Mouse (Mus musculus) limb, embryonic 12.5 days (tissue): Measurements from ENCODE around the gene Knstrn. TPM values are rescaled to one million over a fixed set of nuclear protein-coding genes. Genes with fewer than 3 reads are reported as not detected.
A peak's percentile ranks its signal among the peaks of the same experiment; 100 is the strongest.

Experiments used
- ATAC-seq: fragments of 200-750 bp; cut with Nextera tagmentation; 2 replicates; pipeline ENCODE4 v1.8.0; 2017; ENCODE audit warnings: low read depth, moderate TSS enrichment; ENCODE audit not compliant: insufficient number of reproducible peaks, insufficient read depth, low FRiP score, low TSS enrichment
- H3K27ac ChIP-seq: fragments of 300-500 bp; sonication (generic); 2 replicates; pipeline ENCODE4 v1.5.1; 2016; ENCODE audit warnings: mild to moderate bottlenecking, moderate library complexity
- H3K27me3 ChIP-seq: fragments of 300-500 bp; sonication (generic); 2 replicates; pipeline ENCODE4 v1.6.1; 2016; ENCODE audit warnings: mild to moderate bottlenecking, moderate library complexity
- H3K36me3 ChIP-seq: fragments of 300-500 bp; sonication (generic); 2 replicates; pipeline ENCODE4 v1.6.1; 2016; ENCODE audit warnings: mild to moderate bottlenecking, moderate library complexity
- H3K4me1 ChIP-seq: fragments of 300-500 bp; sonication (generic); replicated peaks from 2 replicates; pipeline ENCODE4 v1.6.1; 2016
- H3K4me2 ChIP-seq: fragments of 300-500 bp; sonication (generic); 2 replicates; pipeline ENCODE4 v1.6.1; 2016; ENCODE audit warnings: mild to moderate bottlenecking, moderate library complexity
- H3K4me3 ChIP-seq: fragments of 300-500 bp; sonication (generic); replicated peaks from 2 replicates; pipeline ENCODE4 v1.5.1; 2016; ENCODE audit warnings: mild to moderate bottlenecking
- H3K9ac ChIP-seq: fragments of 300-500 bp; sonication (generic); replicated peaks from 2 replicates; pipeline ENCODE4 v1.6.1; 2016; ENCODE audit warnings: mild to moderate bottlenecking, moderate library complexity
- H3K9me3 ChIP-seq: fragments of 300-500 bp; sonication (generic); 2 replicates; pipeline ENCODE4 v1.6.1; 2016; ENCODE audit warnings: mild to moderate bottlenecking, moderate library complexity
- WGBS: fragments of 180-500 bp; shearing (Covaris S2); methylation state at CpG from one replicate; pipeline ENCODE4 v1.1.7; 2016; 5-methylcytosine and 5-hydroxymethylcytosine counted together
- polyA plus RNA-seq: library from polyadenylated mRNA; unstranded; fragments of >200 nt; fragmentation: Nextera tagmentation; extraction: Ambion mirVana; gene quantifications from 2 replicates; pipeline ENCODE4 v1.2.1, GENCODE M21; 2016

Gene Knstrn
- polyA plus RNA-seq, 1 experiment from 2014 or later: 150 TPM

GRCm38 (mm10) chr2:118779065-118779464 is 34.7 kb upstream of the Knstrn start:
- Histone ChIP-seq H3K4me1 (peaks cover 9% of the 10 kb centered on the region; the same call in 1 of the 2 replicates), H3K4me2 (peak overlapping the region; percentile 57), H3K9ac (no peak overlapping the region), H3K4me3 (peak overlapping the region; percentile 33), H3K27me3 (peaks cover 22% of the 10 kb centered on the region), H3K9me3 (no peaks in the 10 kb centered on the region), H3K36me3 (no peaks in the 10 kb centered on the region), H3K27ac (no peak overlapping the region)
- 6% methylated on average over 10 of the region's 10 CpGs for WGBS
- no peak for ATAC-seq

GRCm38 (mm10) chr2:118779504-118780480 is 34.0 kb upstream of the Knstrn start, which contains the start of gene Disp2:
Gene Disp2 (plus strand): TSS chr2:118779719.
- peak within 1 kb of the TSS; percentile 57 for H3K4me2 ChIP-seq
- H3K27ac ChIP-seq: no peak within 1 kb of the TSS
- peak; percentile 78; the same call in 1 of the 2 replicates for ATAC-seq
- 14% methylated on average over 39 of the region's 39 CpGs for WGBS
- no peaks in the 10 kb centered on the region for H3K36me3 ChIP-seq
- peaks cover 22% of the 10 kb centered on the region for H3K27me3 ChIP-seq
- peak within 1 kb of the TSS; percentile 33 for H3K4me3 ChIP-seq
- H3K9me3 ChIP-seq: no peaks in the 10 kb centered on the region
- H3K9ac ChIP-seq: no peak within 1 kb of the TSS
- peaks cover 9% of the 10 kb centered on the region; the same call in 1 of the 2 replicates for H3K4me1 ChIP-seq

- Histone ChIP-seq H3K36me3 (no peaks in the 10 kb centered on the region), H3K4me1 (peaks cover 9% of the 10 kb centered on the region; the same call in 1 of the 2 replicates), H3K4me3 (no peak overlapping the region), H3K9me3 (no peaks in the 10 kb centered on the region), H3K9ac (no peak overlapping the region), H3K27me3 (peaks cover 25% of the 10 kb centered on the region), H3K27ac (no peak overlapping the region), H3K4me2 (no peak overlapping the region)
- 0 out of 2 replicates have a peak, but pooled peaks have one; percentile 8 for ATAC-seq
- WGBS: 36% methylated on average over 1 of the region's 1 CpGs
These were observed 32.7 kb upstream of the Knstrn start for GRCm38 (mm10) chr2:118781115-118781514.

- no peak overlapping the region for H3K4me3 ChIP-seq
- no peaks in the 10 kb centered on the region for H3K9me3 ChIP-seq
- H3K36me3 ChIP-seq: no peaks in the 10 kb centered on the region
- no peak overlapping the region for H3K27ac ChIP-seq
- H3K4me2 ChIP-seq: no peak overlapping the region
- 64% methylated on average over 4 of the region's 4 CpGs for WGBS
- no peak for ATAC-seq
- H3K9ac ChIP-seq: no peak overlapping the region
- peaks cover 26% of the 10 kb centered on the region for H3K27me3 ChIP-seq
- H3K4me1 ChIP-seq: peaks cover 9% of the 10 kb centered on the region; the same call in 1 of the 2 replicates
These were observed 31.5 kb upstream of the Knstrn start for GRCm38 (mm10) chr2:118782303-118782702.

- Histone ChIP-seq H3K27me3 (peaks cover 26% of the 10 kb centered on the region), H3K4me1 (peaks cover 9% of the 10 kb centered on the region; the same call in 1 of the 2 replicates), H3K9me3 (no peaks in the 10 kb centered on the region), H3K4me2 (no peak overlapping the region), H3K36me3 (no peaks in the 10 kb centered on the region), H3K9ac (no peak overlapping the region), H3K4me3 (no peak overlapping the region), H3K27ac (no peak overlapping the region)
- ATAC-seq: no peak
- WGBS: 58% methylated on average over 5 of the region's 5 CpGs
These were observed 30.7 kb upstream of the Knstrn start for GRCm38 (mm10) chr2:118783093-118783492.

GRCm38 (mm10) chr2:118783663-118784062 is 30.1 kb upstream of the Knstrn start:
- Histone ChIP-seq H3K27ac (no peak overlapping the region), H3K9ac (no peak overlapping the region), H3K27me3 (peaks cover 26% of the 10 kb centered on the region), H3K9me3 (no peaks in the 10 kb centered on the region), H3K4me1 (peaks cover 9% of the 10 kb centered on the region; the same call in 1 of the 2 replicates), H3K36me3 (no peaks in the 10 kb centered on the region), H3K4me2 (no peak overlapping the region), H3K4me3 (no peak overlapping the region)
- ATAC-seq: no peak
- 91% methylated on average over 7 of the region's 7 CpGs for WGBS

GRCm38 (mm10) chr2:118786525-118786924 is 27.3 kb upstream of the Knstrn start:
- H3K9me3 ChIP-seq: no peaks in the 10 kb centered on the region
- H3K9ac ChIP-seq: no peak overlapping the region
- ATAC-seq: no peak
- H3K4me2 ChIP-seq: no peak overlapping the region
- no peak overlapping the region for H3K27ac ChIP-seq
- H3K27me3 ChIP-seq: peaks cover 34% of the 10 kb centered on the region
- H3K4me3 ChIP-seq: no peak overlapping the region
- 87% methylated on average over 5 of the region's 5 CpGs for WGBS
- H3K36me3 ChIP-seq: no peaks in the 10 kb centered on the region
- H3K4me1 ChIP-seq: peaks cover 6% of the 10 kb centered on the region; the same call in 1 of the 2 replicates

- H3K9ac ChIP-seq: no peak overlapping the region
- no peaks in the 10 kb centered on the region for H3K9me3 ChIP-seq
- no peak overlapping the region for H3K4me2 ChIP-seq
- H3K36me3 ChIP-seq: no peaks in the 10 kb centered on the region
- ATAC-seq: no peak
- H3K4me1 ChIP-seq: peaks cover 6% of the 10 kb centered on the region; the same call in 1 of the 2 replicates
- H3K4me3 ChIP-seq: no peak overlapping the region
- no peak overlapping the region for H3K27ac ChIP-seq
- peaks cover 43% of the 10 kb centered on the region for H3K27me3 ChIP-seq
- 89% methylated on average over 11 of the region's 11 CpGs for WGBS
These were observed 24.3 kb upstream of the Knstrn start for GRCm38 (mm10) chr2:118789501-118789900.

GRCm38 (mm10) chr2:118790221-118790550 is 23.6 kb upstream of the Knstrn start:
- H3K9ac ChIP-seq: no peak overlapping the region
- peak overlapping the region; percentile 39 for H3K4me2 ChIP-seq
- H3K36me3 ChIP-seq: no peaks in the 10 kb centered on the region
- peaks cover 6% of the 10 kb centered on the region; the same call in 1 of the 2 replicates for H3K4me1 ChIP-seq
- H3K27me3 ChIP-seq: peaks cover 43% of the 10 kb centered on the region
- 59% methylated on average over 12 of the region's 12 CpGs for WGBS
- H3K4me3 ChIP-seq: 0 out of 2 replicates have a peak overlapping the region, but pooled peaks have one; percentile 5
- no peaks in the 10 kb centered on the region for H3K9me3 ChIP-seq
- H3K27ac ChIP-seq: no peak overlapping the region
- ATAC-seq: peak; percentile 27; the same call in 1 of the 2 replicates

GRCm38 (mm10) chr2:118790551-118791525 is 23.0 kb upstream of the Knstrn start:
- Histone ChIP-seq H3K9ac (peak overlapping the region; percentile 27), H3K4me3 (peak overlapping the region; percentile 5; the same call in 1 of the 2 replicates), H3K27me3 (peaks cover 42% of the 10 kb centered on the region), H3K4me2 (peak overlapping the region; percentile 39), H3K9me3 (no peaks in the 10 kb centered on the region), H3K36me3 (no peaks in the 10 kb centered on the region), H3K4me1 (peaks cover 6% of the 10 kb centered on the region; the same call in 1 of the 2 replicates), H3K27ac (no peak overlapping the region)
- ATAC-seq: peak; percentile 43
- WGBS: 24% methylated on average over 44 of the region's 44 CpGs
